Mouse (Mus musculus) activated CD4-positive, CD25-positive, alpha-beta regulatory T cell, adult 4 months (primary cell): ENCODE results near the gene Notch1. TPM values are rescaled to one million over a fixed set of nuclear protein-coding genes. Genes with fewer than 3 reads are reported as not detected.

Experiments used
- ATAC-seq: one replicate; pipeline ENCODE4 v1.8.0; 2017
- polyA plus RNA-seq, 2 experiments: library from polyadenylated mRNA; unstranded; fragments of 100-300 nt; shearing (Covaris generic); gene quantifications; one replicate each; pipeline ENCODE4 v1.2.1; 2017

Notch1 gene
- polyA plus RNA-seq, 2 experiments from 2014 or later: 22.2 to 28.7 TPM

- ATAC-seq: no peak
Measured at GRCm38 (mm10) chr2:26443876-26444275, 72.6 kb downstream of the Notch1 start.

- no peak for ATAC-seq
Measured at GRCm38 (mm10) chr2:26442843-26443242, 73.6 kb downstream of the Notch1 start.

GRCm38 (mm10) chr2:26441688-26442087 lies 74.8 kb downstream of the Notch1 start:
- no peak for ATAC-seq

- ATAC-seq: no peak
Measured at GRCm38 (mm10) chr2:26441261-26441660, 75.2 kb downstream of the Notch1 start.

- ATAC-seq: no peak
Measured at GRCm38 (mm10) chr2:26439671-26440070, 76.8 kb downstream of the Notch1 start.

GRCm38 (mm10) chr2:26438373-26438772 lies 78.1 kb downstream of the Notch1 start:
- no peak for ATAC-seq

GRCm38 (mm10) chr2:26437221-26437620 lies 79.2 kb downstream of the Notch1 start:
- ATAC-seq: no peak

- no peak for ATAC-seq
Measured at GRCm38 (mm10) chr2:26434791-26435572, 81.5 kb downstream of the Notch1 start.

- ATAC-seq: no peak
Measured at GRCm38 (mm10) chr2:26429851-26430250, 86.6 kb downstream of the Notch1 start.

- no peak for ATAC-seq
Measured at GRCm38 (mm10) chr2:26424541-26424940, 91.9 kb downstream of the Notch1 start.

- ATAC-seq: no peak
Measured at GRCm38 (mm10) chr2:26423086-26423485, 93.4 kb downstream of the Notch1 start.

- no peak for ATAC-seq
Measured at GRCm38 (mm10) chr2:26421969-26422368, 94.5 kb downstream of the Notch1 start.

GRCm38 (mm10) chr2:26418120-26418519 lies 98.3 kb downstream of the Notch1 start:
- no peak for ATAC-seq

- no peak for ATAC-seq
Measured at GRCm38 (mm10) chr2:26417066-26417465, 99.4 kb downstream of the Notch1 start.

- no peak for ATAC-seq
Measured at GRCm38 (mm10) chr2:26410931-26411411, 105.5 kb downstream of the Notch1 start.

- ATAC-seq: no peak
Measured at GRCm38 (mm10) chr2:26410091-26410490, 106.4 kb downstream of the Notch1 start.

GRCm38 (mm10) chr2:26409362-26409761 lies 107.1 kb downstream of the Notch1 start:
- ATAC-seq: no peak

GRCm38 (mm10) chr2:26408515-26409356 lies 107.7 kb downstream of the Notch1 start, which contains the start of gene Inpp5e:
Inpp5e (minus strand) TSS chr2:26409203.
- peak; percentile 90 for ATAC-seq

Other genes starting within 250 kb of the Notch1 start
- not detected for gene Ccdc187, start 222.1 kb downstream of the Notch1 start, polyA plus RNA-seq
- 1 to 10 TPM; 1.8 to 2.7 TPM for gene Gpsm1, start 201.1 kb downstream of the Notch1 start, polyA plus RNA-seq
- gene Dnlz, start 164.6 kb downstream of the Notch1 start, polyA plus RNA-seq: 1 to 10 TPM; 6.5 to 7.4 TPM
- 1 to 10 TPM; 1.5 to 2.3 TPM for gene Card9, start 155.7 kb downstream of the Notch1 start, polyA plus RNA-seq
- gene Snapc4, start 136.0 kb downstream of the Notch1 start, polyA plus RNA-seq: 10 to 100 TPM; 20.1 to 24.4 TPM
- gene Entr1, start 127.3 kb downstream of the Notch1 start, polyA plus RNA-seq: 10 to 100 TPM; 44.8 to 54.9 TPM
- 10 to 100 TPM; 77.1 to 77.7 TPM for gene Pmpca, start 127.3 kb downstream of the Notch1 start, polyA plus RNA-seq
- 10 to 100 TPM in 1 of 2 experiments, 1 to 10 TPM in 1; 9.5 to 13.5 TPM for gene Inpp5e, start 107.5 kb downstream of the Notch1 start, polyA plus RNA-seq
- 10 to 100 TPM; 22.4 to 23.9 TPM for gene Sec16a, start 71.4 kb downstream of the Notch1 start, polyA plus RNA-seq
- 1 to 10 TPM in 1 of 2 experiments, under 1 TPM in 1; 0.95 to 1.3 TPM for gene Egfl7, start 63.4 kb upstream of the Notch1 start, polyA plus RNA-seq
- gene Gm20532, start 70.0 kb upstream of the Notch1 start, polyA plus RNA-seq: not detected
- 10 to 100 TPM in 1 of 2 experiments, 1 to 10 TPM in 1; 8.2 to 11.0 TPM for gene Agpat2, start 87.8 kb upstream of the Notch1 start, polyA plus RNA-seq
- 1 to 10 TPM in 1 of 2 experiments, under 1 TPM in 1; 0.90 to 2.1 TPM for gene Fam69b, start 111.8 kb upstream of the Notch1 start, polyA plus RNA-seq
- gene Lcn4, start 154.6 kb upstream of the Notch1 start, polyA plus RNA-seq: under 1 TPM; 0.89 to 0.96 TPM